Mouse (Mus musculus): ENCODE data around the gene Nipa1.

DNA sequence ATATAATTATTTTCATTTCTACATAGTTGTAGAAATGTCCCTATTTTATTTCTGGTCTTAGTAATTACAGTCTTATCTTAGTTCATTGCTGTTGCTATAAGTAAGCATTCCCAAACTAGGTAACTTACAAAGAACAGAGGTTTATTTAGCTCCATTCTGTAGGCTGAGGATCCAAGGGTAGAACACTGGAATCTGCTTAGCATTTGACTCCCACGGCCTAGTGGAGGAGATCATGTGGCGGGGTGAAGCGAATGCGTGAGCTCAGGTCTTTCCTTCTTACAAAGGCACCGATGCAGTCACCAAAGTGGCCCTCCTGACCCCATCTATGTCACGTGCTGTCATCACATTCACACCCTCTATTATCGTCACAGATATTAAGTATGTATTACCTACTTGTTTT lies 27.9 kb downstream of the Nipa1 start:
- TF ChIP-seq POLR2A (IDR thresholded peaks at IDR 0.05; ENCODE audit: insufficient read length, low read depth), result no peak
- no peak for TF ChIP-seq POLR2AphosphoS2 (IDR thresholded peaks at IDR 0.05; ENCODE audit: insufficient read length, low read depth)
- no peak for TF ChIP-seq MAX (IDR thresholded peaks at IDR 0.05; ENCODE audit: low read depth)
- TF ChIP-seq CEBPB (IDR thresholded peaks at IDR 0.05; ENCODE audit: insufficient read depth, poor library complexity, severe bottlenecking), result no peak
- TF ChIP-seq TCF12 (IDR thresholded peaks at IDR 0.05; ENCODE audit: insufficient read depth, poor library complexity, severe bottlenecking), result no peak

Data from myocyte (in vitro differentiated cells).